Mouse (Mus musculus) lung, postnatal 0 days (tissue): ENCODE measurements around the gene Casp1.

Experiments used
- CTCF ChIP-seq: IDR thresholded peaks from 2 replicates; pipeline ENCODE4 v1.5.1; 2016; ENCODE audit warnings: antibody characterized with exemption, mild to moderate bottlenecking
- EP300 ChIP-seq: IDR thresholded peaks from 2 replicates; pipeline ENCODE4 v1.6.1; 2016; ENCODE audit warnings: antibody characterized with exemption, mild to moderate bottlenecking, control low read depth

GRCm38 (mm10) chr9:5286597-5286996 lies 11.7 kb upstream of the Casp1 start:
- no peak for TF ChIP-seq CTCF
- no peak for TF ChIP-seq EP300
